Mouse (Mus musculus): ENCODE data around the gene Gm3233. TPM values are rescaled to one million over a fixed set of nuclear protein-coding genes. Genes with fewer than 3 reads are reported as not detected.
"Not testable (repeated sequence)": the region's sequence is repeated elsewhere in the genome, so short reads cannot be mapped to it uniquely, and the experiment has no call there.

Gene Gm3233
- polyA plus RNA-seq (2014; fragmentation: Nextera tagmentation; extraction: Ambion mirVana): not detected in 2 replicates

DNA sequence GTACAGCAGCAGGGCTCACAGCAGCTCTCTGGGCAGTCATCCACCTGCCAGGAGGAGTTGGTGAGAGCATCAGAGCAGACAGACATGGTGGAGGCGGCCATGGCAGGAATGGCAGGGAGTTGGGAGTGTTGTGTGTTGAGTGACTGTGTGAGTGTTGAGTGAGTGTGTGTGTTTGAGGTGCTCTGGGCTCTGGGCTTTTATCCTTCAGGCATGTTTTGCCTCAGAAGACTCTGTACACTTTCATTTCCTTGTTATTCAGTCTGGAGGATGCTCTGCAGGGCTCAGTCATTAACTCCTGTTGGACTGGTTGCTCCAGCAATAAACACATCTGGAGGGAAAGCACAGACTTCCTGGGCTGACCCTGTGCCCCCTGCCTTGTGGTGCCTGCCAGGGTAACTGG is at the start of gene Gm3233:
Gene Gm3233 (minus strand): TSS at position 101 of the 400 bp plus-strand sequence.
- not testable (repeated sequence) for ATAC-seq (replicated peaks; ENCODE audit: insufficient number of reproducible peaks, low FRiP score, low TSS enrichment, low read depth); H3K4me3 ChIP-seq (ENCODE audit: low read depth, low read length); H3K9ac ChIP-seq (replicated peaks; ENCODE audit: low read length); H3K9me3 ChIP-seq (replicated peaks; ENCODE audit: control insufficient read depth, low read length); H3K4me2 ChIP-seq (ENCODE audit: low read depth, low read length); H3K27me3 ChIP-seq (ENCODE audit: control insufficient read depth, insufficient read depth, low read length); DNase-seq (ENCODE audit: low spot score); H3K27ac ChIP-seq (replicated peaks; ENCODE audit: low read depth, low read length); H3K4me1 ChIP-seq (ENCODE audit: control insufficient read depth, insufficient read depth, low read length); H3K36me3 ChIP-seq (replicated peaks; ENCODE audit: control insufficient read depth, insufficient read depth, low read depth, low read length)
- no CpG with 5 or more reads among the region's 1 CpGs for WGBS

DNA sequence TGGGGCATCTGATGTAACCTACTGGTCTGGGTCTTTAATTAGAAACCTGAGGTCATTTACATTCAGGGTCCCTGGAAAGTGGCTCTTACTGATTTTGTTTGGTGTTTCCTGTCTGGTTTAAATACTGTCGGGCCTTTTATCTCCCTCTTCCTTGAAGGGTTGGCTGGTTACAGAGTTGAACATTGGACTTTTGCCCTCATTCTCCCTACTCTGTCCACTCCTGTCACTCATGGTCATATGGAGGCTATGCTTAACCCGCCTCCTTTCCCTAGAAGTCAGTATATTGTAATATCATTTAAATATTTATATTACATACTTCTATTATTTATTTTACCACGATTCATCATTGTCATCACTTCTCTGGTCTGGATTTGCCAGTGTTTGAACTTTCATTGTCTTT is 44.6 kb upstream of the Gm3233 start:
- Histone ChIP-seq H3K4me1 (ENCODE audit: control insufficient read depth, insufficient read depth, low read length) (no peaks in the 10 kb centered on the region), H3K4me2 (ENCODE audit: low read depth, low read length) (no peak overlapping the region), H3K9me3 (replicated peaks; ENCODE audit: control insufficient read depth, low read length) (no peaks in the 10 kb centered on the region), H3K36me3 (replicated peaks; ENCODE audit: control insufficient read depth, insufficient read depth, low read depth, low read length) (no peaks in the 10 kb centered on the region), H3K27me3 (ENCODE audit: control insufficient read depth, insufficient read depth, low read length) (no peaks in the 10 kb centered on the region), H3K4me3 (ENCODE audit: low read depth, low read length) (no peak overlapping the region), H3K9ac (replicated peaks; ENCODE audit: low read length) (no peak overlapping the region), H3K27ac (replicated peaks; ENCODE audit: low read depth, low read length) (no peak overlapping the region)
- 82% methylated on average over 3 of the region's 3 CpGs for WGBS
- DNase-seq (ENCODE audit: low spot score) (no peak), ATAC-seq (replicated peaks; ENCODE audit: insufficient number of reproducible peaks, low FRiP score, low TSS enrichment, low read depth) (no peak)

DNA sequence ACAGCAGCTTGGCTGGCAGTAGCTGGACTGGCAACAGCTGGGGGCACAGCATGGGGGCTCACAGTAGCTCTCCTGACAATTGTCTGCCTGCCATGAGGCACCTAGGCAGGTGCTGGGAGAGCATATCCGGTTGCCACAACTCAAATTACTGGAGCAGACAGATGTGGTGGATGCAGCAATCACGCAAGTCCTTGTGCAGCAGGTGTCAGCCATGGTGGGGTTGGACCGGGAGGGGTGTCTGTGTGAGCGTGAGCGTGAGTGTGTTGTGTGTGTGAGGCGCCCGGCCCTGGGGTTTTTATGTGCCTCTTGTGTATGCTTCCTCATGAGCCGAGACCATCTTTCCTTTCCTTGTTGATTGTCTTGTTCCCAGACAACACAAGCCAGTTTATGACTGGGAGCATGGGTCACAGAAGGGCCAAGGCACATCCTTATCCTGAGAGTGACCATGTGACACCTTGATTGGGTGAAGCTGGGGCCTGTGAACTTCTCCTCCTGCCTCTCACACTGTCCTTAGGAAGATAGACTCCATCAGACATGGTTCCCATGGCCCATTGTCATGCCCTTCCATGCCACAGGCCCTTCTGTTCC is 39.5 kb upstream of the Gm3233 start, which contains the start of gene Gm19668:
Gene Gm19668 (minus strand): TSS at position 213 of the 588 bp plus-strand sequence.
- DNase-seq (ENCODE audit: low spot score) (no peak), ATAC-seq (replicated peaks; ENCODE audit: insufficient number of reproducible peaks, low FRiP score, low TSS enrichment, low read depth) (no peak)
- Histone ChIP-seq H3K4me2 (ENCODE audit: low read depth, low read length) (no peak within 1 kb of the TSS), H3K4me1 (ENCODE audit: control insufficient read depth, insufficient read depth, low read length) (no peaks in the 10 kb centered on the region), H3K36me3 (replicated peaks; ENCODE audit: control insufficient read depth, insufficient read depth, low read depth, low read length) (no peaks in the 10 kb centered on the region), H3K4me3 (ENCODE audit: low read depth, low read length) (no peak within 1 kb of the TSS), H3K27ac (replicated peaks; ENCODE audit: low read depth, low read length) (no peak within 1 kb of the TSS), H3K9me3 (replicated peaks; ENCODE audit: control insufficient read depth, low read length) (no peaks in the 10 kb centered on the region), H3K27me3 (ENCODE audit: control insufficient read depth, insufficient read depth, low read length) (no peaks in the 10 kb centered on the region), H3K9ac (replicated peaks; ENCODE audit: low read length) (no peak within 1 kb of the TSS)
- WGBS: 53% methylated on average over 8 of the region's 8 CpGs

DNA sequence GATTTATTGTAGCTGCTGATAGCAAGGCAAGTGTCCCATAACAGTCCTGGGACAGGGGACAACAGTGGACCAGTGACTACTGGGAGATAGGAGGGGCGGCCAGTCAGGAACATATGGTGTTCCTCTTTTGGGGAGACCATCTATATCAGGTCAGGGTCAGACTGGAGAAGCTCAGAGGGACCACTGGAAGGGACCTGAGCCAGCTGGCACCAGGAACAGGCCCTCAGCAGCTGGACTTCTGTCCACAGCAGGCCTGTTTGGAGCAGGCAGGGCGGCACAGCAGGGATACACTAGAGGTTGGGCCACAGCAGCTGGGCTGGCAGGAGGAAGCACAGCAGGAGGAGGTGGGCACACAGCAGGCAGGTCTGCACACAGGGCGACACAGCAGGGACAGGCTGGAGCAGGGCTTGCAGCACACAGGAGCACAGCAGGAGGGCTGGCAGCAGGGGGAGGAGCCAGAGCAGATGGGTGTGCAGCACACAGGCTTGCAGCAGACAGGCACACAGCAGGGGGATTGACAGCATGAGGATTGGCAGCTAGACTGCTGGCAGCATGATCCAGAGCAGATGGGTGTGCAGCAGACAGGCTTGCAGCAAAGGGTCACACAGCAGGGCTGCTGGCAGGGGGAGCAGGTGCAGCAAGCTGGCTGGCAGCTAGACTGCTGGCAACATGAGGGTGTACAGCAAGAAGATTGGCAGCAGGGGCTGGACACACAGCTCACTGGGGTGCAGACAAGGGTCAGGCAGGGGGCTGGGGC is 38.9 kb upstream of the Gm3233 start:
- not testable (repeated sequence) for DNase-seq (ENCODE audit: low spot score); H3K4me3 ChIP-seq (ENCODE audit: low read depth, low read length); H3K9ac ChIP-seq (replicated peaks; ENCODE audit: low read length); ATAC-seq (replicated peaks; ENCODE audit: insufficient number of reproducible peaks, low FRiP score, low TSS enrichment, low read depth); H3K4me1 ChIP-seq (ENCODE audit: control insufficient read depth, insufficient read depth, low read length); H3K36me3 ChIP-seq (replicated peaks; ENCODE audit: control insufficient read depth, insufficient read depth, low read depth, low read length); H3K9me3 ChIP-seq (replicated peaks; ENCODE audit: control insufficient read depth, low read length); H3K27me3 ChIP-seq (ENCODE audit: control insufficient read depth, insufficient read depth, low read length); H3K4me2 ChIP-seq (ENCODE audit: low read depth, low read length); H3K27ac ChIP-seq (replicated peaks; ENCODE audit: low read depth, low read length)
- WGBS: 53% methylated on average over 2 of the region's 3 CpGs

DNA sequence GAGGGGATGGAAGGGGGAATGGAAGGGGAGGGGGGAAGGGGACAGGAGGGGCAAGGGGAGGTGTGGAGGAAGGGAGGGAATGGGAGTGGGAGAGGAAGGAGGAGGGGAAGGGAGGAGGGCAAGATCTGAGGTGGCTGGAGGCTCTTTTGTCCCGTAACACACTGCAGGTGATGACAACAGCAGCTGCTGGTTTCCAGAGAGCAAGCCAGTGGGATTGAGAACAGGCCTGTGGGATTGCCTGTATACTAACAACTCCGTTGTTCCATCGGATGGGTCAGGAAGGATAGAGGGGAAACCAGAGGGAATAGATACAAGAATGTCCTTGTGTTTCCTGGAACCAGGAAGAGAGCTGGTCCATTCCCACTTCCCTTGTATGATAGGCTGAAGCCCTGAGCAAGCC is 38.2 kb upstream of the Gm3233 start:
- WGBS: 16% methylated on average over 3 of the region's 3 CpGs
- H3K9me3 ChIP-seq (replicated peaks; ENCODE audit: control insufficient read depth, low read length): no peaks in the 10 kb centered on the region
- ATAC-seq (replicated peaks; ENCODE audit: insufficient number of reproducible peaks, low FRiP score, low TSS enrichment, low read depth) (no peak), DNase-seq (ENCODE audit: low spot score) (no peak)
- no peak overlapping the region for H3K9ac ChIP-seq (replicated peaks; ENCODE audit: low read length)
- H3K27me3 ChIP-seq (ENCODE audit: control insufficient read depth, insufficient read depth, low read length): no peaks in the 10 kb centered on the region
- H3K4me1 ChIP-seq (ENCODE audit: control insufficient read depth, insufficient read depth, low read length): no peaks in the 10 kb centered on the region
- H3K27ac ChIP-seq (replicated peaks; ENCODE audit: low read depth, low read length): no peak overlapping the region
- no peak overlapping the region for H3K4me3 ChIP-seq (ENCODE audit: low read depth, low read length)
- no peak overlapping the region for H3K4me2 ChIP-seq (ENCODE audit: low read depth, low read length)
- no peaks in the 10 kb centered on the region for H3K36me3 ChIP-seq (replicated peaks; ENCODE audit: control insufficient read depth, insufficient read depth, low read depth, low read length)

DNA sequence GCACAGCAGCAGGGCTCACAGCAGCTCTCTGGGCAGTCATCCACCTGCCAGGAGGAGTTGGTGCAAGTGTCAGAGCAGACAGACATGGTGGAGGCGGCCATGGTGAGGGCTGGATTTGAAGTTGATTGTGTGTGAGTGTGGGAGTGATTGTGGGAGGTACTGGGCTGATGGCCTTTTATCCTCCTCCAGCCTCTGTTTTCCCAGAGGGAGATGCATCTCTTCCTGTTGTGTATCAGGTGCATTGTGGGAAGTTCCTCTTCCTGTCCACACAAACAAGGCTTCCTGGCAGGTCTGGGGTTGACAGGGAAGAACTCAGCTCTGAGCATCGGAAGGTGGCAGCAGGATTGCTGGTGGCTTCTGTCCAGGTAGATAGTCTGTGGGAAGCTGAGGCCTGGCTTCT is 35.5 kb upstream of the Gm3233 start, which contains the start of gene Gm9639:
Gene Gm9639 (minus strand): TSS at position 101 of the 400 bp plus-strand sequence.
- DNase-seq (ENCODE audit: low spot score): no peak
- Histone ChIP-seq H3K4me3 (ENCODE audit: low read depth, low read length) (no peak within 1 kb of the TSS), H3K9me3 (replicated peaks; ENCODE audit: control insufficient read depth, low read length) (no peaks in the 10 kb centered on the region), H3K27ac (replicated peaks; ENCODE audit: low read depth, low read length) (no peak within 1 kb of the TSS), H3K4me2 (ENCODE audit: low read depth, low read length) (no peak within 1 kb of the TSS), H3K36me3 (replicated peaks; ENCODE audit: control insufficient read depth, insufficient read depth, low read depth, low read length) (no peaks in the 10 kb centered on the region), H3K9ac (replicated peaks; ENCODE audit: low read length) (no peak within 1 kb of the TSS), H3K27me3 (ENCODE audit: control insufficient read depth, insufficient read depth, low read length) (no peaks in the 10 kb centered on the region), H3K4me1 (ENCODE audit: control insufficient read depth, insufficient read depth, low read length) (no peaks in the 10 kb centered on the region)
- 54% methylated on average over 2 of the region's 2 CpGs for WGBS
- ATAC-seq (replicated peaks; ENCODE audit: insufficient number of reproducible peaks, low FRiP score, low TSS enrichment, low read depth): no peak

DNA sequence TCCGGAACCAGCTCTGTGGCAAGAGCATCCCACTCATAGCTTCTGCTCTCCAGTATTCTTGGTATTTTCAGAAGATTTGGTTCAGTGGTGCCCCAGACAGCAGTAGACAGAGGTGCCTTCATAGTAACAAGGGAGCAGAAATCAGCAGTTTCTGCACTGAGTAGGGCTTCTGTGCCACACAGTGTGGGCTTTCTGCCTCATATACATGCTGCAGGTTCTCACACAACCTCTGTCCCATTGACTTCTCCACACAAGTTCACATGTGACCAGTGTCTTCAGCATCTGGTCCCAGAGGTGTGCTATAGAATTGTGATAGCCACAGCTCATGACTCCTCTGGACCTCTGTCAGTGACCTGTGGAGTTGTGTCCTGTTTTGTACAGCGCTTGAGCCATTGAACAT is 29.1 kb upstream of the Gm3233 start:
- Histone ChIP-seq H3K9me3 (replicated peaks; ENCODE audit: control insufficient read depth, low read length) (no peaks in the 10 kb centered on the region), H3K4me3 (ENCODE audit: low read depth, low read length) (no peak overlapping the region), H3K4me1 (ENCODE audit: control insufficient read depth, insufficient read depth, low read length) (no peaks in the 10 kb centered on the region), H3K27me3 (ENCODE audit: control insufficient read depth, insufficient read depth, low read length) (no peaks in the 10 kb centered on the region), H3K27ac (replicated peaks; ENCODE audit: low read depth, low read length) (no peak overlapping the region), H3K9ac (replicated peaks; ENCODE audit: low read length) (no peak overlapping the region), H3K36me3 (replicated peaks; ENCODE audit: control insufficient read depth, insufficient read depth, low read depth, low read length) (no peaks in the 10 kb centered on the region), H3K4me2 (ENCODE audit: low read depth, low read length) (no peak overlapping the region)
- 82% methylated on average over 2 of the region's 2 CpGs for WGBS
- ATAC-seq (replicated peaks; ENCODE audit: insufficient number of reproducible peaks, low FRiP score, low TSS enrichment, low read depth) (no peak), DNase-seq (ENCODE audit: low spot score) (no peak)

DNA sequence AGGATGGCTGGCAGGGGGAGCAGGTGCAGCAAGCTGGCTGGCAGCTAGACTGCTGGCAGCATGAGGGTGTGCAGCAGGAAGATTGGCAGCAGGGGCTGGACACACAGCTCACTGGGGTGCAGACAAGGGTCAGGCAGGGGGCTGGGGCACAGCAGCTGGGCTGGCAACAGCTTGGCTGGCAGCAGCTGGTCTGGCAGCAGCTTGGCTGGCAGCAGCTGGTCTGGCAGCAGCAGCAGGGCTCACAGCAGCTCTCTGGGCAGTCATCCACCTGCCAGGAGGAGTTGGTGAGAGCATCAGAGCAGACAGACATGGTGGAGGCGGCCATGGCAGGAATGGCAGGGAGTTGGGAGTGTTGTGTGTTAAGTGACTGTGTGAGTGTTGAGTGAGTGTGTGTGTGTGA is 28.4 kb upstream of the Gm3233 start, which contains the start of gene Gm7137:
Gene Gm7137 (minus strand): TSS at position 325 of the 400 bp plus-strand sequence.
- H3K4me1 ChIP-seq (ENCODE audit: control insufficient read depth, insufficient read depth, low read length); ATAC-seq (replicated peaks; ENCODE audit: insufficient number of reproducible peaks, low FRiP score, low TSS enrichment, low read depth): not testable (repeated sequence)
- no CpG with 5 or more reads among the region's 1 CpGs for WGBS

More for the DNA sequence above, 28.4 kb upstream of the Gm3233 start, which contains the start of gene Gm7137:
- H3K36me3 ChIP-seq (replicated peaks; ENCODE audit: control insufficient read depth, insufficient read depth, low read depth, low read length); H3K4me2 ChIP-seq (ENCODE audit: low read depth, low read length); H3K4me3 ChIP-seq (ENCODE audit: low read depth, low read length); H3K27me3 ChIP-seq (ENCODE audit: control insufficient read depth, insufficient read depth, low read length); DNase-seq (ENCODE audit: low spot score); H3K27ac ChIP-seq (replicated peaks; ENCODE audit: low read depth, low read length); H3K9ac ChIP-seq (replicated peaks; ENCODE audit: low read length); H3K9me3 ChIP-seq (replicated peaks; ENCODE audit: control insufficient read depth, low read length): not testable (repeated sequence)
